Mouse (Mus musculus): ENCODE measurements around the gene Eif4e.

The Eif4e gene

GRCm38 (mm10) chr3:138526073-138526915 is at the start of gene Eif4e:
TSS of gene Eif4e (plus strand) at chr3:138526179.
- no peak for DNase-seq

- no peak for DNase-seq
These were observed 46.5 kb upstream of the Eif4e start for GRCm38 (mm10) chr3:138479489-138479888.

- no peak for DNase-seq
These were observed 44.3 kb upstream of the Eif4e start for GRCm38 (mm10) chr3:138481526-138482284.

GRCm38 (mm10) chr3:138483240-138483639 is 42.7 kb upstream of the Eif4e start:
- no peak for DNase-seq

- peak; percentile 50 for DNase-seq
These were observed 37.2 kb upstream of the Eif4e start for GRCm38 (mm10) chr3:138488584-138489326.

GRCm38 (mm10) chr3:138489327-138490033 is 36.5 kb upstream of the Eif4e start, which contains the start of gene Metap1:
TSS of gene Metap1 (minus strand) at chr3:138489515.
- DNase-seq = peak; percentile 93

- DNase-seq = no peak
These were observed 36.0 kb upstream of the Eif4e start for GRCm38 (mm10) chr3:138490034-138490337.

GRCm38 (mm10) chr3:138493668-138494067 is 32.3 kb upstream of the Eif4e start:
- DNase-seq = no peak

GRCm38 (mm10) chr3:138494565-138494964 is 31.4 kb upstream of the Eif4e start:
- DNase-seq = no peak

- DNase-seq = no peak
These were observed 30.5 kb upstream of the Eif4e start for GRCm38 (mm10) chr3:138495166-138496145.

GRCm38 (mm10) chr3:138498731-138499130 is 27.2 kb upstream of the Eif4e start:
- no peak for DNase-seq

GRCm38 (mm10) chr3:138499854-138500740 is 25.9 kb upstream of the Eif4e start:
- no peak for DNase-seq

- no peak for DNase-seq
These were observed 22.2 kb upstream of the Eif4e start for GRCm38 (mm10) chr3:138503754-138504153.

GRCm38 (mm10) chr3:138506749-138507148 is 19.2 kb upstream of the Eif4e start:
- peak; percentile 45 for DNase-seq

- no peak for DNase-seq
These were observed 16.4 kb upstream of the Eif4e start for GRCm38 (mm10) chr3:138509581-138509980.

GRCm38 (mm10) chr3:138510471-138510870 is 15.5 kb upstream of the Eif4e start:
- no peak for DNase-seq

- no peak for DNase-seq
These were observed 12.7 kb upstream of the Eif4e start for GRCm38 (mm10) chr3:138513243-138513642.

GRCm38 (mm10) chr3:138514749-138515148 is 11.2 kb upstream of the Eif4e start:
- DNase-seq = no peak

- no peak for DNase-seq
These were observed 10.2 kb upstream of the Eif4e start for GRCm38 (mm10) chr3:138515656-138516370.

GRCm38 (mm10) chr3:138517881-138518280 is 8.1 kb upstream of the Eif4e start:
- no peak for DNase-seq

All from cerebellum, adult 9-10 months (tissue).